Mouse (Mus musculus) CH12.LX (cell line): ENCODE results near the gene Fgf12.

ENCODE experiments used
- BHLHE40 ChIP-seq: IDR thresholded peaks from 2 replicates; pipeline ENCODE4 v1.6.1; 2011; ENCODE audit warnings: mild to moderate bottlenecking, low read depth, low read length, improper control_type of control experiment
- CTCF ChIP-seq, 2 experiments: IDR thresholded peaks in 1 of 2; conservative IDR thresholded peaks in 1 of 2; 2 replicates each; pipeline ENCODE4 v1.5.1; 2011 to 2012; ENCODE audit warnings: low read depth in 2 of 2, low read length in 2 of 2, improper control_type of control experiment in 1 of 2, inconsistent platforms in 1 of 2, mild to moderate bottlenecking in 1 of 2, moderate library complexity in 1 of 2
- ELF1 ChIP-seq: IDR thresholded peaks from 2 replicates; pipeline ENCODE4 v1.6.1; 2014; ENCODE audit warnings: low read depth, mild to moderate bottlenecking, inconsistent platforms, low read length, improper control_type of control experiment
- EP300 ChIP-seq: IDR thresholded peaks from 2 replicates; pipeline ENCODE4 v1.6.1; 2011; ENCODE audit warnings: low read length, improper control_type of control experiment
- GABPA ChIP-seq: IDR thresholded peaks from 2 replicates; pipeline ENCODE4 v1.6.1; 2012; ENCODE audit warnings: low read depth, low read length, improper control_type of control experiment, inconsistent platforms; ENCODE audit not compliant: insufficient replicate concordance
- HCFC1 ChIP-seq: IDR thresholded peaks from 2 replicates; pipeline ENCODE4 v1.6.1; 2012; ENCODE audit warnings: low read depth, mild to moderate bottlenecking, inconsistent platforms, low read length, improper control_type of control experiment
- MXI1 ChIP-seq: IDR thresholded peaks from 2 replicates; pipeline ENCODE4 v1.6.1; 2011; ENCODE audit warnings: mild to moderate bottlenecking, low read depth, low read length, improper control_type of control experiment
- NRF1 ChIP-seq: IDR thresholded peaks from 2 replicates; pipeline ENCODE4 v1.6.1; 2014; ENCODE audit warnings: low read depth, mild to moderate bottlenecking, inconsistent platforms, low read length, improper control_type of control experiment, moderate library complexity
- POLR2A ChIP-seq: IDR thresholded peaks from 2 replicates; pipeline ENCODE4 v1.6.1; 2011; ENCODE audit warnings: low read depth, mild to moderate bottlenecking, improper control_type of control experiment, low read length
- POLR2AphosphoS2 ChIP-seq: IDR thresholded peaks from 2 replicates; pipeline ENCODE4 v1.6.1; 2011; ENCODE audit warnings: low read depth, low read length, improper control_type of control experiment
- TBP ChIP-seq: conservative IDR thresholded peaks from 2 replicates; pipeline ENCODE4 v1.6.1; 2011; ENCODE audit warnings: low read depth, low read length, improper control_type of control experiment
- TCF12 ChIP-seq: IDR thresholded peaks from 2 replicates; pipeline ENCODE4 v1.6.1; 2014; ENCODE audit warnings: low read depth, mild to moderate bottlenecking, inconsistent platforms, low read length, improper control_type of control experiment
- USF2 ChIP-seq: conservative IDR thresholded peaks from 2 replicates; pipeline ENCODE4 v1.6.1; 2011; ENCODE audit warnings: low read depth, low read length, improper control_type of control experiment
- ZNF384 ChIP-seq: IDR thresholded peaks from 2 replicates; pipeline ENCODE4 v1.6.1; 2012; ENCODE audit warnings: low read depth, low read length, improper control_type of control experiment, inconsistent platforms

DNA sequence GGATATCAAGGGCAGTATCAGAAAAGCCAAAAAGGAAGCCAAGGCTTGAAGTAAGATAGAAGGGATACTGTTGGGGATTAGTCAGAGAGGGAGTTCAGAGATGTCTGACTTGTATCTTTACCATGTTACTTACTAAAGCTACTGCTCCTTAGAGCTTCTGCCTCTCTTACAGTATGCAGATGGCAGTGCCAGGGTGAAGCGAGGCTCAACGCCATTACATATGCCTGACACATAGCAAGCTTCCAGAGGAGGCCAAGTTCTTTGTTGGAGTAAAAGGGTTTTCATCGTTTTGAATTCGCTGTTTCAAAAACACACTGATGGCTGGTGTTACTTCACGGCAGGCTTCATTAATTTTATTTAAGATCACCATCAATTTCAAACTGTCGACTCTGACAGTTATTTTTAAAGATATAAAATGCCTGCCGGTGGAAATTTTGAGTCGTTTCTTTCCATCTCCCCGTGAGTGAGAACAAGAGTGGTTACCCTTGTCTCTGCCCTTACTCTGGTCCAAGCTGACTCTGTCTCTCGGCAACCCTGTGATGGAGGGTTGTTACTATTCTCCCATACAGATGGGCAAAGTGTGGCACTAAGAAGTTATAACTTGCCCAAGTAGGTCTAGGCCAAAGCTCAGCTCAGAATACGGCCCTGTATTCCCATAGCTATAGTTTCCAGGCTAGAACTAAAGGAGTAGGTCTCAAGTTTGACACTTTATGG, 121.9 kb downstream of the Fgf12 start:
- TF ChIP-seq EP300 (no peak), CTCF (conservative IDR thresholded peaks at IDR 0.05 in 1 of 2, IDR thresholded peaks at IDR 0.05 in 1 of 2; ENCODE audit: low read depth in 2 of 2, low read length in 2 of 2) (no peak), POLR2A (no peak), USF2 (no peak), ELF1 (no peak), ZNF384 (no peak), TBP (no peak), BHLHE40 (no peak), NRF1 (no peak), POLR2AphosphoS2 (no peak), HCFC1 (no peak), TCF12 (no peak), GABPA (no peak), MXI1 (no peak)
